Mouse (Mus musculus): ENCODE data around the gene Ky. TPM values are rescaled to one million over a fixed set of nuclear protein-coding genes. Genes with fewer than 3 reads are reported as not detected.

Ky gene
- total and polyA plus RNA-seq, 3 experiments: not detected

DNA sequence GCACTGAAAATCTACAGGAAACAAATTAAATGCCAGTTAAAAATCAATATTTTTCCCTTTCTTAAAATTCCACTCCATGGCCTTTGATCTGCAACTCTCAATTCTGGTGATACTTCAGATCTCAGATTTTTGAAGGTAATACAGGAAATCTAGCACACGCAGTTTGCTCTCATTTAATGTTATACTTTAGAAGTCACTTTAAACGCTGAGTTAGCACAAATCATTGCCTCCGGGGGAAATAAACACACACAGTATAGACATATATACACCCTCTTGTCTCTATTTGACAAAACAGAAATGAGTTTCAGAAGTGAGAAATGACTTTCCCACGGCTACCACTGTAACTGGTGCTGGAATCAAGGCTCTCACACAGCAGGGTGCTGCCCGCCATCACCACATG, 81.8 kb downstream of the Ky start:
- no peak overlapping the region for H3K27ac ChIP-seq (ENCODE audit: insufficient read depth, low read depth)
- H3K9me3 ChIP-seq (replicated peaks; ENCODE audit: low read length): no peaks in the 10 kb centered on the region
- H3K36me3 ChIP-seq (replicated peaks in 1 of 2; ENCODE audit: control insufficient read depth in 1 of 2, insufficient read depth in 1 of 2, low read length in 1 of 2): peaks cover 25 to 69% of the 10 kb centered on the region in 2 experiments
- no peaks in the 10 kb centered on the region for H3K27me3 ChIP-seq (replicated peaks)
- no peaks in the 10 kb centered on the region for H3K4me1 ChIP-seq (ENCODE audit: control insufficient read depth in 1 of 2, insufficient read depth in 2 of 2)
- no peak overlapping the region for H3K4me2 ChIP-seq (ENCODE audit: insufficient read depth, low read depth, poor library complexity, severe bottlenecking)
- dilution Hi-C loops (cut with MboI; ENCODE audit: extremely low pct_ligation_motif_present, extremely low pct_unique_long_range_greater_than_20kb, low sequenced_read_pairs): no loop called here
- no peak overlapping the region for H3K4me3 ChIP-seq (replicated peaks in 1 of 3; ENCODE audit: low read depth in 2 of 3, low read length in 2 of 3, poor library complexity in 1 of 3)
- H3K9ac ChIP-seq (ENCODE audit: insufficient read depth, low read depth): no peak overlapping the region
- no peaks in the 10 kb centered on the region for H3K79me2 ChIP-seq (replicated peaks; ENCODE audit: control insufficient read depth, extremely low read depth, insufficient read depth, poor library complexity, severe bottlenecking)
- DNase-seq (ENCODE audit: extremely low read depth): no peak
- no peak for TF ChIP-seq E2F4 (IDR thresholded peaks at IDR 0.05; ENCODE audit: insufficient replicate concordance, low read depth, low read length)
- TF ChIP-seq MAFK (IDR thresholded peaks at IDR 0.05; ENCODE audit: insufficient replicate concordance, low read length): peak; percentile 79
- in situ Hi-C loops (cut with MboI; ENCODE audit: low pct_ligation_motif_present, low pct_unique_long_range_greater_than_20kb, low sequenced_read_pairs): no loop called here

DNA sequence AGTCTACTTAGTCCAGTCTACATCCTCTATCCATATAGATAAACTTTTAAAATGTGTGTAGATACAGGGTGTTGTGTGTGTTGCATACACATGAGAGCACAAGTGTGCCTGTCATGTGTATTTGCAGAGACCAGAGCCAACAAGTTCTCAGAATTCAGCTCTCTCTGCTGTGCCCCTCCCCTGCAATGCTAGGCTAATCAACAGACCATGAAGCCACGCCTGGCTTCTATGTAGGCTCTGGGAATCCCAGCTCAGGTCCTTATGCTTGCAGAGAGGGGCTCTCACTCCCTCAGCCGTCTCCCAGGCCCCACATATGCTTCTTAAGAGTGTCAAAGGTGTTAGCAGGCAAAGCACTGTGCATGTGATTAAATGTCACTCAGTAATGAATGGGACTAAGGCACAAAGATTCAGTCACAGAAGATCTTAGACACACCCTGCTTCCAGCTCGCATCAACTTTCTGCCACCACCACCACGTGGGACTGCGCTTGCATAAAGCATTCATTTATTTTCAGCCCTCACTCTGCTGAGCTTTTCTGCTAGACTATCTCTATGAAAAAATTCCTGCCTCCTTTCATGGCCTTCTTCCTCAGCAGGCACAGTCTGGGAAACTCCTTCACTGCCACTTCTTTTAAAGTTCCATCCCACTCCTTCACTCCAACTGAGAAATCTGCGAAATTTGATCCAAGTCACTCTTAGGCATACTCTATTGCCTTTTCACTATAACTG, 89.3 kb downstream of the Ky start:
- H3K27me3 ChIP-seq (replicated peaks): no peaks in the 10 kb centered on the region
- TF ChIP-seq MAFK (IDR thresholded peaks at IDR 0.05; ENCODE audit: insufficient replicate concordance, low read length) (no peak), TBP (conservative IDR thresholded peaks at IDR 0.05; ENCODE audit: low read depth, low read length) (no peak), E2F4 (IDR thresholded peaks at IDR 0.05; ENCODE audit: insufficient replicate concordance, low read depth, low read length) (no peak), NRF1 (IDR thresholded peaks at IDR 0.05; ENCODE audit: low read depth, low read length) (no peak), EP300 (IDR thresholded peaks at IDR 0.05; ENCODE audit: low read length) (no peak), ZMIZ1 (IDR thresholded peaks at IDR 0.05; ENCODE audit: low read depth, low read length) (no peak), JUN (IDR thresholded peaks at IDR 0.05; ENCODE audit: insufficient read depth, low read depth, low read length) (no peak), MEF2A (IDR thresholded peaks at IDR 0.05; ENCODE audit: borderline replicate concordance, low read depth, low read length) (no peak), ZNF384 (IDR thresholded peaks at IDR 0.05; ENCODE audit: low read depth, low read length) (no peak), MAZ (IDR thresholded peaks at IDR 0.05; ENCODE audit: low read depth, low read length) (no peak), ETS1 (conservative IDR thresholded peaks at IDR 0.05; ENCODE audit: low read depth, low read length) (no peak), CHD2 (IDR thresholded peaks at IDR 0.05; ENCODE audit: low read length) (no peak), POLR2A (IDR thresholded peaks at IDR 0.05; ENCODE audit: low read depth, low read length) (no peak), MYC (IDR thresholded peaks at IDR 0.05; ENCODE audit: low read depth, low read length) (no peak), BHLHE40 (IDR thresholded peaks at IDR 0.05; ENCODE audit: low read depth, low read length) (no peak), TCF12 (IDR thresholded peaks at IDR 0.05; ENCODE audit: low read depth, low read length) (no peak), CTCF (conservative IDR thresholded peaks at IDR 0.05 in 1 of 2, IDR thresholded peaks at IDR 0.05 in 1 of 2; ENCODE audit: low read depth in 2 of 2, low read length in 2 of 2) (no peak)
- in situ Hi-C loops (cut with MboI; ENCODE audit: low pct_ligation_motif_present, low pct_unique_long_range_greater_than_20kb, low sequenced_read_pairs): no loop called here
- no peak overlapping the region for H3K4me3 ChIP-seq (replicated peaks in 1 of 3; ENCODE audit: low read depth in 2 of 3, low read length in 2 of 3, poor library complexity in 1 of 3)
- H3K36me3 ChIP-seq (replicated peaks in 1 of 2; ENCODE audit: control insufficient read depth in 1 of 2, insufficient read depth in 1 of 2, low read length in 1 of 2): peaks cover 23 to 72% of the 10 kb centered on the region in 2 experiments
- no peak overlapping the region for H3K27ac ChIP-seq (ENCODE audit: insufficient read depth, low read depth)
- DNase-seq (ENCODE audit: extremely low read depth): no peak
- no peaks in the 10 kb centered on the region for H3K79me2 ChIP-seq (replicated peaks; ENCODE audit: control insufficient read depth, extremely low read depth, insufficient read depth, poor library complexity, severe bottlenecking)
- no peaks in the 10 kb centered on the region for H3K9me3 ChIP-seq (replicated peaks; ENCODE audit: low read length)
- H3K4me1 ChIP-seq (ENCODE audit: control insufficient read depth in 1 of 2, insufficient read depth in 2 of 2): peaks cover 0 to 6% of the 10 kb centered on the region in 2 experiments; a peak in 2 of 4 replicates
- no peak overlapping the region for H3K9ac ChIP-seq (ENCODE audit: insufficient read depth, low read depth)
- no peak overlapping the region for H3K4me2 ChIP-seq (ENCODE audit: insufficient read depth, low read depth, poor library complexity, severe bottlenecking)
- dilution Hi-C loops (cut with MboI; ENCODE audit: extremely low pct_ligation_motif_present, extremely low pct_unique_long_range_greater_than_20kb, low sequenced_read_pairs): no loop called here

Other genes with a start within 250 kb of the Ky start
- gene Ephb1, start 151.1 kb upstream of the Ky start, total RNA-seq (2012; rRNA removed): not detected in 2 replicates
- not detected in 2 replicates for gene Ephb1, start 151.1 kb upstream of the Ky start, total RNA-seq (2014; rRNA removed)
- gene Ephb1, start 151.1 kb upstream of the Ky start, polyA plus RNA-seq (2012; ENCODE audit: insufficient read length, low read depth): not detected in 2 replicates
- gene Anapc13, start 120.5 kb downstream of the Ky start, total RNA-seq (2012; rRNA removed): 62.6 and 64.5 TPM in 2 replicates
- 20.8 and 27.2 TPM in 2 replicates for gene Anapc13, start 120.5 kb downstream of the Ky start, total RNA-seq (2014; rRNA removed)
- gene Anapc13, start 120.5 kb downstream of the Ky start, polyA plus RNA-seq (2012; ENCODE audit: insufficient read length, low read depth): 87.4 and 102 TPM in 2 replicates
- 18.7 and 24.8 TPM in 2 replicates for gene Cep63, start 120.8 kb downstream of the Ky start, total RNA-seq (2012; rRNA removed)
- 27.3 and 34.9 TPM in 2 replicates for gene Cep63, start 120.8 kb downstream of the Ky start, total RNA-seq (2014; rRNA removed)
- 45.6 and 62.4 TPM in 2 replicates for gene Cep63, start 120.8 kb downstream of the Ky start, polyA plus RNA-seq (2012; ENCODE audit: insufficient read length, low read depth)
- 0.08 TPM in 1 of 2 replicates, not detected in the other for gene Amotl2, start 210.9 kb downstream of the Ky start, total RNA-seq (2012; rRNA removed)
- gene Amotl2, start 210.9 kb downstream of the Ky start, total RNA-seq (2014; rRNA removed): not detected in 2 replicates
- not detected in 2 replicates for gene Amotl2, start 210.9 kb downstream of the Ky start, polyA plus RNA-seq (2012; ENCODE audit: insufficient read length, low read depth)

All from CH12.LX (cell line).